Mouse (Mus musculus) fibroblast of lung, adult 2 months (primary cell): ENCODE results near the gene Tnni3.

Experiments
- DNase-seq: peaks from one replicate; pipeline ENCODE4 v3.0.0-alpha.2; 2011; ENCODE audit warnings: low read depth

Tnni3 gene

GRCm38 (mm10) chr7:4498251-4498650 is 25.8 kb downstream of the Tnni3 start:
- no peak for DNase-seq

GRCm38 (mm10) chr7:4497271-4497903 is 26.6 kb downstream of the Tnni3 start:
- no peak for DNase-seq

- no peak for DNase-seq
Measured at GRCm38 (mm10) chr7:4496468-4496867, 27.6 kb downstream of the Tnni3 start.

GRCm38 (mm10) chr7:4493991-4494390 is 30.0 kb downstream of the Tnni3 start:
- DNase-seq: no peak

- no peak for DNase-seq
Measured at GRCm38 (mm10) chr7:4492284-4493224, 31.5 kb downstream of the Tnni3 start.

- DNase-seq: no peak
Measured at GRCm38 (mm10) chr7:4491308-4491707, 32.7 kb downstream of the Tnni3 start.

GRCm38 (mm10) chr7:4482281-4482680 is 41.7 kb downstream of the Tnni3 start:
- DNase-seq: no peak

GRCm38 (mm10) chr7:4479674-4480073 is 44.4 kb downstream of the Tnni3 start:
- DNase-seq: no peak

GRCm38 (mm10) chr7:4478796-4479291 is 45.2 kb downstream of the Tnni3 start:
- no peak for DNase-seq

GRCm38 (mm10) chr7:4478021-4478795 is 45.8 kb downstream of the Tnni3 start:
- DNase-seq: peak; percentile 66

GRCm38 (mm10) chr7:4473940-4474339 is 50.1 kb downstream of the Tnni3 start:
- no peak for DNase-seq

- peak; percentile 44 for DNase-seq
Measured at GRCm38 (mm10) chr7:4471179-4471555, 52.9 kb downstream of the Tnni3 start.

GRCm38 (mm10) chr7:4470275-4471178 is 53.5 kb downstream of the Tnni3 start:
- no peak for DNase-seq
